Mouse (Mus musculus): Measurements from ENCODE around the gene Atg13.

The Atg13 gene

DNA sequence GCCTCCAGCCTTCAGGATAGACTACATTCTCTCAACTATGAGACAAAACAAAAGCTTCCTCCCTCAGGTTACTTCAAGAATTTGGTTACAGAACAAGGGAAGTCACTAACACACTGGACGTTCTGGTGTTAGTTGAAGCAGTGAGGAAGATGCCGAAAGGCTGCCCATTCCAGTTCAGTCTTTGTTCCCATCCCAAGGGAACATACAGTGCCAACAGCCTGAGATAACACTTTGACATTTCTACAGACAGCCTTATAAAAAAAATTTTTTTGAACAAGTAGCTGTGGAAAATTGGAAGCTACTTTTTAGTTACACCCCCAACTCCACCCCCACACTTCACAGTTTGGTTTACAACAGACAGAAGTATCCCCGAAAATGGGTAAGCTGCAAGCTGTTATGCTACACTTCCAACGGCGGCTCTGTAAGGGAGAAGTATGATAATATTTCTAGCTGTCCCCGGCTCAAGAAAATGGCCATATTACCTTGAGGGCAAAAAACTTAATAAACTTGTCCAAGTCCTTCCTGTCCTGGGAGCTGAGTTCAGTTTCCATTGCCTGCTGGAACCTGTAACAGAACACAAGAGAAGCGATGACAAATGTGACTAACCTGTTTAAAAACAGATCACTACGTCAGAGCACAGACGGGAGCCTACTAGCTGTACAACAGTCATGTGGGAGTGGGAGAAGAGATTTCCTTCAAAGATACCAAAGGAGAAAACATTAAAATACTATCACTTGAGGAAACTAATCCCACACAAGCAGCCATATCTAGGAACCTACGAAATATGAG lies 14.7 kb downstream of the Atg13 start:
- no peak for DNase-seq (ENCODE audit: low read depth, low spot score)

GRCm38 (mm10) chr2:91689452-91689851 lies 20.9 kb downstream of the Atg13 start:
- DNase-seq (ENCODE audit: low read depth, low spot score), result no peak

GRCm38 (mm10) chr2:91683919-91684318 lies 26.5 kb downstream of the Atg13 start:
- DNase-seq (ENCODE audit: low read depth, low spot score), result no peak

GRCm38 (mm10) chr2:91682850-91683249 lies 27.5 kb downstream of the Atg13 start:
- DNase-seq (ENCODE audit: low read depth, low spot score), result peak; percentile 83

DNA sequence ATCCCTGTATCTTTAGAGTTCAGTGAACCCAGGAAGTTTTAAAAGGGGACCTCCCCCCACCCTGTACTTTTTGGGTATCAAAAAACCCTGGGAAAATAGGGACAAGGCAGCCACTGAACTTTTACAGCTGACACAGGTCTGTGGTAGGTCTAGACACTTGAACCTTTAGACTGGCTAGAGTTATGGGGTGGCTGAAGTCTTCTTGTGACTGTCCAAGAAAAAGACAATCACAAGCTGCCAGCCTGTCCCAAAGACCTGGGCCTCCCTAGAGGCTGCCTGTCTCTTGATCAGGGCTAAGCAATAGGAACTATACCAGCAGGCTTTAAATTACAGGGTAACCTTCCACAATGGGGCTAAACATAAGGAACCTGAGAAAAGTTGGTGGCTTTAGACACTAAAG lies 33.4 kb downstream of the Atg13 start:
- DNase-seq (ENCODE audit: low read depth, low spot score), result no peak

GRCm38 (mm10) chr2:91676420-91676819 lies 34.0 kb downstream of the Atg13 start:
- DNase-seq (ENCODE audit: low read depth, low spot score), result no peak

DNA sequence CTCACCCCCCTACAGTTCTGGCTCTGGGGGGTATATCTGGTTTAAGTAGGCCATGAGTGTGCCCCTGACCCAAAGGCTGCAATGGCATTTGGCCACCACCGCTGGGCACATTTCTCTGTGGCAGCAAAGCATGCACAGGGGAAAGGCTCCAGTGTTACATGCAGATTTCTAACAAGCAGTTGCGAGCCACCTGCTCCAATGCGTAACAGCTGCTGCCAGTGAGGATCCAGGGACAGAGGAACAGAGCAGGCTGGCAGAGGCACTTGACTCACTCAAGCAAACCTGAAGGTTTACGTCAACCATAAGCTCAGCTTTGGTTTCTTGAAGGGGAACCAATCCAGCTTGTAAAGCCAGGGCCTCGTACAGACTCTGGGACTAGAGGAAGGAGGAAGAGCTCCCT lies 35.5 kb downstream of the Atg13 start:
- no peak for DNase-seq (ENCODE audit: low read depth, low spot score)

- DNase-seq (ENCODE audit: low read depth, low spot score), result no peak
These were observed 36.8 kb downstream of the Atg13 start for GRCm38 (mm10) chr2:91673587-91673986.

DNA sequence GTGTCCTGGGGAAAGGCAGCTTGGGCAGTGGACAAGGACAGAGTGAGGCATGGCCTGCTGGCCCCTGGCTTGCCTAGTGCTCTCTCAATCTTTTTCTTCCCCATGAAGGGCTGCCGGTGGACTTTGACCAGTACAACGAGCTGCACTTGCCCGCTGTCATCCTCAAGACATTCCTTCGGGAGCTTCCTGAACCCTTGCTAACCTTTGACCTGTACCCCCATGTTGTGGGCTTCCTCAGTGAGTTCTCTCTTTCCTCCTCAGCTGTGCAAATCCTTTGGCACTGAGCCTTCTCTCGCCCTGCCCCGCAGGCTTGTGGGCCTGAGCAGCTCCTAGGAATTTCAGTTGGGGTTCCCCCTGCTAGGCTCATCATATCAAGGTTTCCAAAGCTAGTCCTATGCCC lies 40.3 kb downstream of the Atg13 start:
- no peak for DNase-seq (ENCODE audit: low read depth, low spot score)

DNA sequence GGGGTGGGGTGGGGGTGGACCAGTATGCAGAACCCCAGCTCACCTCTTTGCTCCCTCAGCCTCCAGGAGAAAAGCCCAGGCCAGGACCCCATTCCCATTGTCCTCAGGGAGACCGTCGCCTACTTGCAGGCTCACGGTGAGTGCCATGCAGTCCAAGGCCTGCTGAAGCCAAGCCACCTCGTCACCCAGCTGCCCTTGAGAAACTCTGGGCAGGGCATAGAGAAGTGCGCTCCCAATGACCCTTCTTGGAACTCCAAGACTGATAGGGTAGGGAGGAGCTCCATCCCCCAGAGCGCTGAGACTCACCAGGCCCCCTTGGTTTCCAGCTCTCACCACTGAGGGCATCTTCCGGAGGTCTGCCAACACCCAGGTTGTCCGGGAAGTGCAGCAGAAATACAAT lies 41.0 kb downstream of the Atg13 start:
- DNase-seq (ENCODE audit: low read depth, low spot score), result no peak

- DNase-seq (ENCODE audit: low read depth, low spot score), result peak; percentile 77
These were observed 42.6 kb downstream of the Atg13 start for GRCm38 (mm10) chr2:91667747-91668146.

- no peak for DNase-seq (ENCODE audit: low read depth, low spot score)
These were observed 43.9 kb downstream of the Atg13 start for GRCm38 (mm10) chr2:91666386-91666910.

DNA sequence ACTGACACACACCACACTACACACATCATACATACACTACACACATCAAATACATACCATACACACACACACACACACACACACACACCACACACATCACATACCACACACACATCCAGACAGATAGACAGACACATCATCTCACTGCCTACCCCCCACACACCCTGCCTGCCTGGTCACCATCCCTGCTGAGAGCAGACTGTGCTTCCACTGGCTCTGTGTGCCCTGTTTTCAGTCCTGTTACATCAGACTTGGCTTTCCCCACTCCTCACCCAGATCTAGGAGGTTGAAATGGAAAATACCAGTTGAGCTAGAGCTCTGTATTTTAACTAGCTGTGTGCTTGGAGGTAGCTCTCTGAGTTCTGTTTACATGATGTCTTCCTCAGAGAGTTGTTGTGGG lies 45.6 kb downstream of the Atg13 start:
- no peak for DNase-seq (ENCODE audit: low read depth, low spot score)

GRCm38 (mm10) chr2:91660981-91661380 lies 49.4 kb downstream of the Atg13 start:
- no peak for DNase-seq (ENCODE audit: low read depth, low spot score)

GRCm38 (mm10) chr2:91659657-91660056 lies 50.7 kb downstream of the Atg13 start:
- no peak for DNase-seq (ENCODE audit: low read depth, low spot score)

DNA sequence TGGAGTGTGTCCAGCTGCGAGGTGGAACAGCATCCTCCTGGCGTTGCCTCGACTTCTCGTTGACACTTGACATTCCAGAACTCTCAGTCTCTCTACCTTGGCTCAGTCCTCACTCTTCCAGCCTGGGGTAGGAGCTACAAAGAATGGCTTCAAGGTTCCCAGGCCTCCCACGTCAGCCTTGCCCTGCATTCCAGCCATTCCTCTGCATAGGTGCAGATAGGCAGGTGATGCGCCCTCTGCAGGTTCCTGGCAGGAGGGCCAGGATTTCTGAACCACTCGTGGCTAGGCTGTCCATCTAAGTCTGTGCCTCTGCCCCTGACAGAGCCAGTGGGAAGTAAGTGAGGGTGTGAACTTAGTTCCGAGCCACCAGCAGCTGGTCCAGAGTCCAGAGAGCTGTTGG lies 53.6 kb downstream of the Atg13 start:
- peak; percentile 91 for DNase-seq (ENCODE audit: low read depth, low spot score)

- no peak for DNase-seq (ENCODE audit: low read depth, low spot score)
These were observed 54.5 kb downstream of the Atg13 start for GRCm38 (mm10) chr2:91655827-91656226.

DNA sequence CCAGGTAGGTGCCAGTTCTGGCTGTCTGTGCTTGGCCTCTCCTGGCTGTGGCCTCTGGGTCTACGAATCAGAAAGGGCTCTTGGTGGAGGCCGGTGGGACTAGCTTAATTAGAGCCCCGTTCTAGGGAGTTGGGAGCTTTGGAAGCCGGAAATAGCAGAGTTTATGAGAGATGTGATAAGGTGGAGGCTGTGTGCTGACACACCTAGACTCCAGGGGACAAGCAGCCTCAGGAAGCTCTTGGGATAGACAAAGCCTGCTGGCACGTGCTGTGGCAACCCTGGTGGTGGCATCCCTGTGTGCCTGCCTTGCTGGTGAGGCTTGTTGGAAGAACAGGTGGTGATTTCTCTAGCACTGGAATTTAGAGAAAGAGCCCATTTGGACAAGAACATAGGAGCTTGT lies 55.0 kb downstream of the Atg13 start:
- no peak for DNase-seq (ENCODE audit: low read depth, low spot score)

GRCm38 (mm10) chr2:91652863-91653262 lies 57.5 kb downstream of the Atg13 start:
- DNase-seq (ENCODE audit: low read depth, low spot score), result no peak

DNA sequence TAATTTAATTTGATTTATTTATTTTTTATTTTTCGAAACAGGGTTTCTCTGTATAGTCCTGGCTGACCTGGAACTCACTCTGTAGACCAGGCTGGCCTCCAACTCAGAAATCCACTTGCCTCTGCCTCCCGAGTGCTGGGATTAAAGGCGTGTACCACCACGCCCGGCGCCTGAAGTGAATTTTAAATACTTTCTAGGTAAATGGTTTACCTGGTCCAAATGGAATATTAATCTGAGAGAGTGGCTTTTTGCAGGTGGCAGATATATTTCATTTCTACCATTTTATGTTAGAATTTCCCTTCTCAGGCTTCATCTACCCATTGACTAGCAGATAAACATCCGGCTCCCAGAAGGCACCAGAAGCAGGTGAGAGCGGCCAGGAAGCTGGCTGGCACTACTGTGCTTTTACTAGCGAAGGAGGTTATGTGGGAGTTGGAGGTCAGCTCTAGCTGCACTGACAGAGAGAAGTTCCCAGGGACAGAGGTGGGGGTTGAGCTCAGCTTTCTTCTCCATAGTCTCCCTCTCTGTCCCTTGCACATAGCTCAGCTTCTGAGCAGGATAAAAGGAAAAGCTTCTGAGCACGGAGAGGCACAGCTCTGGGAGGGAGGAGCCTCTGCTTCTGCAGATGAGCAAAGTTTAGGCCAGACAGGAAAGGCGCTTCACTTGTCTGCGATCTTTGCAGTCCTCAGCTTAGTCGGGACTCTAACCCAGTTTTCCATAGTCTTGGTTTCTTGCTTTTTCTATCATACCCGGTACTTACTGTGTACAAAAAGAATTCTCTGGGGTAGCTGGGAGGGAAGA lies 58.7 kb downstream of the Atg13 start:
- no peak for DNase-seq (ENCODE audit: low read depth, low spot score)

GRCm38 (mm10) chr2:91650360-91650995 lies 59.9 kb downstream of the Atg13 start:
- DNase-seq (ENCODE audit: low read depth, low spot score), result no peak
